ENCODE assay signal across 8 mouse cellular contexts in the genomic region with DNA sequence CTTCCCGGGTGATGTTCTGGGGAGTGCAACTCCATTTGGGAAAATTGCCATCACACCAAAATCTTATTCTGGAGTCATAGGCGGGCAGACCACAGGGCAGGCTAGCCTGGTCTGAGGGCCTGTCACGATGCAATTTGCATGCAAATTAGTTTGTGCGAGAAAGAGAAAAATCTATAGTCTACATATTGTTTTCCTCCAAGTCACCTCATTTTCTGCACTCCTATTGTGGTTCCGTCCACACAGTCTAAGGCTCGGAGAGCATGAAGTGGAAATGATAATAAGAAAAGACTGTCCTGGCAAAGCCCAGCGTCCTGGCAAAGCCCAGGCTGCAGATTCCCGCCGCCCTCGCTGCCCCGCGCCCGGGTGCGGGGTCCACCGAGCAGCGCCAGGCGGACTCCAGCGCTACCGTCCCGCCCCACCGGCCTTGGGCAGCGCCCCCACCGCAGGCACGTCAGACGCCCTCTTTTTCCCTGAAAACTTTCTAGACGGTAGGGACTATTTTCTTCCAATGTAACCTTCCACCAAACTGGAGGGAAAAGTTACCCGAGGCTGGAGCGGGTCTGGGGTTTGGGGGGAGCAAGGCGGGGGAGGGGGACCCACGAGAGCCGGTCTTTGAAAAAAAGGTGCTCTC. TPM values are rescaled to one million over a fixed set of nuclear protein-coding genes. Genes with fewer than 3 reads are reported as not detected.
A peak's percentile ranks its signal among the peaks of the same experiment; 100 is the strongest.
DNase-seq lines count a peak whose midpoint lies in the region; ATAC-seq and TF ChIP-seq lines count a peak whose summit lies in the region.

No protein-coding gene starts in this region.

- H3K36me3 ChIP-seq in erythroblast, embryonic 14.5 days (ENCODE audit: control insufficient read depth), result no peaks in the 10 kb centered on the region
- H3K36me3 ChIP-seq in forebrain, postnatal 0 days (ENCODE audit: insufficient read depth), result no peaks in the 10 kb centered on the region
- H3K36me3 ChIP-seq in hindbrain, embryonic 12.5 days, result no peaks in the 10 kb centered on the region
- no peaks in the 10 kb centered on the region for H3K36me3 ChIP-seq in limb, embryonic 12.5 days
- no peaks in the 10 kb centered on the region for H3K36me3 ChIP-seq in midbrain, embryonic 10.5 days
- no peaks in the 10 kb centered on the region for H3K36me3 ChIP-seq in stomach, embryonic 14.5 days (ENCODE audit: control insufficient read depth, insufficient read depth, low read length)

- peak overlapping the region; percentile 91 for H3K27ac ChIP-seq in forebrain, postnatal 0 days (ENCODE audit: low read depth, low read length)
- H3K27ac ChIP-seq in hindbrain, embryonic 12.5 days, result peak overlapping the region; percentile 90
- peak overlapping the region; percentile 92 for H3K27ac ChIP-seq in limb, embryonic 12.5 days
- peak overlapping the region; percentile 94 for H3K27ac ChIP-seq in midbrain, embryonic 10.5 days (replicated peaks)
- peak overlapping the region; percentile 90; the same call in 1 of the 2 replicates for H3K27ac ChIP-seq in stomach, embryonic 14.5 days (ENCODE audit: low read length)

- WGBS in forebrain, postnatal 0 days, result under 1% methylated on average over 31 of the region's 31 CpGs
- 2% methylated on average over 31 of the region's 31 CpGs for WGBS in hindbrain, embryonic 12.5 days
- WGBS in limb, embryonic 12.5 days, result 3% methylated on average over 31 of the region's 31 CpGs
- WGBS in midbrain, embryonic 10.5 days, result 2% methylated on average over 31 of the region's 31 CpGs
- 2% methylated on average over 31 of the region's 31 CpGs for WGBS in stomach, embryonic 14.5 days

- H3K4me2 ChIP-seq in forebrain, postnatal 0 days (ENCODE audit: low read depth), result peak overlapping the region; percentile 83
- H3K4me2 ChIP-seq in hindbrain, embryonic 12.5 days (replicated peaks), result peak overlapping the region; percentile 64
- H3K4me2 ChIP-seq in limb, embryonic 12.5 days, result peak overlapping the region; percentile 65
- H3K4me2 ChIP-seq in stomach, embryonic 14.5 days (replicated peaks; ENCODE audit: low read depth, low read length), result peak overlapping the region; percentile 64

- H3K9me3 ChIP-seq in erythroblast, embryonic 14.5 days (ENCODE audit: control insufficient read depth, low read length), result no peaks in the 10 kb centered on the region
- H3K9me3 ChIP-seq in forebrain, postnatal 0 days (ENCODE audit: low read length), result no peaks in the 10 kb centered on the region
- 0 out of 2 replicates have a peak, but pooled peaks cover 2% of the 10 kb centered on the region for H3K9me3 ChIP-seq in hindbrain, embryonic 12.5 days (replicated peaks)
- H3K9me3 ChIP-seq in limb, embryonic 12.5 days, result 0 out of 2 replicates have a peak, but pooled peaks cover 6% of the 10 kb centered on the region
- no peaks in the 10 kb centered on the region for H3K9me3 ChIP-seq in midbrain, embryonic 10.5 days (replicated peaks)
- no peaks in the 10 kb centered on the region for H3K9me3 ChIP-seq in stomach, embryonic 14.5 days (ENCODE audit: control insufficient read depth, low read depth, low read length)

- no peak for ATAC-seq in erythroblast, adult 5-6 weeks (replicated peaks; ENCODE audit: low FRiP score, poor library complexity, severe bottlenecking)
- ATAC-seq in forebrain, postnatal 0 days, result peak; percentile 77
- ATAC-seq in hindbrain, embryonic 12.5 days (ENCODE audit: low FRiP score), result peak; percentile 78
- peak; percentile 43 for ATAC-seq in limb, embryonic 12.5 days (ENCODE audit: insufficient number of reproducible peaks, insufficient read depth, low FRiP score, low TSS enrichment, low read depth)
- peak; percentile 56; the same call in 1 of the 2 replicates for ATAC-seq in stomach, embryonic 14.5 days (ENCODE audit: insufficient number of reproducible peaks, insufficient read depth, low FRiP score, low read depth)

- H3K27me3 ChIP-seq in erythroblast, embryonic 14.5 days (ENCODE audit: control insufficient read depth), result peaks cover 21% of the 10 kb centered on the region
- no peaks in the 10 kb centered on the region for H3K27me3 ChIP-seq in forebrain, postnatal 0 days (ENCODE audit: insufficient read depth, low read length)
- no peaks in the 10 kb centered on the region for H3K27me3 ChIP-seq in hindbrain, embryonic 12.5 days
- peaks cover 3% of the 10 kb centered on the region; the same call in 1 of the 2 replicates for H3K27me3 ChIP-seq in limb, embryonic 12.5 days
- H3K27me3 ChIP-seq in midbrain, embryonic 10.5 days (ENCODE audit: low read depth, poor library complexity, severe bottlenecking), result no peaks in the 10 kb centered on the region
- H3K27me3 ChIP-seq in stomach, embryonic 14.5 days (ENCODE audit: control insufficient read depth, insufficient read depth, low read length), result no peaks in the 10 kb centered on the region

- peaks cover 5% of the 10 kb centered on the region for H3K4me1 ChIP-seq in erythroblast, embryonic 14.5 days (ENCODE audit: control insufficient read depth)
- no peaks in the 10 kb centered on the region for H3K4me1 ChIP-seq in forebrain, postnatal 0 days (ENCODE audit: insufficient read depth)
- no peaks in the 10 kb centered on the region for H3K4me1 ChIP-seq in hindbrain, embryonic 12.5 days
- no peaks in the 10 kb centered on the region for H3K4me1 ChIP-seq in limb, embryonic 12.5 days (replicated peaks)
- peaks cover 11% of the 10 kb centered on the region for H3K4me1 ChIP-seq in midbrain, embryonic 10.5 days
- peaks cover 3% of the 10 kb centered on the region; the same call in 1 of the 2 replicates for H3K4me1 ChIP-seq in stomach, embryonic 14.5 days (ENCODE audit: control insufficient read depth, insufficient read depth, low read length)

- peak; percentile 36 to 60 for DNase-seq in cerebellum, adult 18-20 months
- no peak for DNase-seq in forebrain, postnatal 0 days
- peak; percentile 68 for DNase-seq in midbrain, embryonic 10.5 days (ENCODE audit: low spot score)

- peak overlapping the region; percentile 51 for H3K4me3 ChIP-seq in erythroblast, embryonic 14.5 days (replicated peaks)
- H3K4me3 ChIP-seq in forebrain, postnatal 0 days (ENCODE audit: low read depth, low read length), result peak overlapping the region; percentile 61
- H3K4me3 ChIP-seq in hindbrain, embryonic 12.5 days, result peak overlapping the region; percentile 62
- peak overlapping the region; percentile 60 for H3K4me3 ChIP-seq in limb, embryonic 12.5 days (replicated peaks)
- H3K4me3 ChIP-seq in midbrain, embryonic 10.5 days, result peak overlapping the region; percentile 62
- peak overlapping the region; percentile 69 for H3K4me3 ChIP-seq in stomach, embryonic 14.5 days (ENCODE audit: low read depth, low read length)

- TF ChIP-seq CTCF in forebrain, postnatal 0 days (IDR thresholded peaks at IDR 0.05; ENCODE audit: low read depth), result 0 out of 2 replicates have a peak, but pooled peaks have one; percentile 13

- H3K9ac ChIP-seq in forebrain, postnatal 0 days, result peak overlapping the region; percentile 70
- H3K9ac ChIP-seq in hindbrain, embryonic 12.5 days, result peak overlapping the region; percentile 81
- peak overlapping the region; percentile 91 for H3K9ac ChIP-seq in limb, embryonic 12.5 days (replicated peaks)
- peak overlapping the region; percentile 83 for H3K9ac ChIP-seq in stomach, embryonic 14.5 days (replicated peaks; ENCODE audit: low read depth, low read length)

RNA-seq across cellular contexts. Expression of a gene that starts 16.2 kb away (rescaled TPM):
- polyA plus RNA-seq in erythroblast, embryonic 14.5 days (2012), result 1.3 and 1.7 TPM in 2 replicates
- total RNA-seq in erythroblast, adult 5-6 weeks (2015; ENCODE audit: low replicate concordance), result 13.6 and 25.0 TPM in 2 replicates
- 9.7 and 10.0 TPM in 2 replicates for total RNA-seq in erythroblast, adult 5-6 weeks (2017; ENCODE audit: low replicate concordance)
- 36.2 and 48.2 TPM in 2 replicates for total RNA-seq in forebrain, postnatal 0 days (2014; rRNA removed)
- polyA plus RNA-seq in forebrain, postnatal 0 days (2015; fragmentation: Nextera tagmentation; extraction: Ambion mirVana), result 11.2 and 14.0 TPM in 2 replicates
- 23.0 and 24.1 TPM in 2 replicates for polyA plus RNA-seq in hindbrain, embryonic 12.5 days (2016; fragmentation: Nextera tagmentation; extraction: Ambion mirVana)
- 21.0 and 23.0 TPM in 2 replicates for polyA plus RNA-seq in limb, embryonic 12.5 days (2016; fragmentation: Nextera tagmentation; extraction: Ambion mirVana)
- polyA plus RNA-seq in midbrain, embryonic 10.5 days (2016; fragmentation: Nextera tagmentation; extraction: Ambion mirVana), result 17.9 and 21.7 TPM in 2 replicates
- 25.5 TPM in 2 replicates for polyA plus RNA-seq in stomach, embryonic 14.5 days (2014; fragmentation: Nextera tagmentation; extraction: Ambion mirVana)

RNA-seq across cellular contexts. Expression of a gene that starts 34.8 kb away (rescaled TPM):
- polyA plus RNA-seq in erythroblast, embryonic 14.5 days (2012), result 0.02 and 0.04 TPM in 2 replicates
- not detected in 2 replicates for total RNA-seq in erythroblast, adult 5-6 weeks (2015; ENCODE audit: low replicate concordance)
- not detected in 2 replicates for total RNA-seq in erythroblast, adult 5-6 weeks (2017; ENCODE audit: low replicate concordance)
- 6.0 and 7.2 TPM in 2 replicates for total RNA-seq in forebrain, postnatal 0 days (2014; rRNA removed)
- polyA plus RNA-seq in forebrain, postnatal 0 days (2015; fragmentation: Nextera tagmentation; extraction: Ambion mirVana), result 3.3 and 6.0 TPM in 2 replicates
- polyA plus RNA-seq in hindbrain, embryonic 12.5 days (2016; fragmentation: Nextera tagmentation; extraction: Ambion mirVana), result 4.2 and 5.3 TPM in 2 replicates
- 6.2 and 6.8 TPM in 2 replicates for polyA plus RNA-seq in limb, embryonic 12.5 days (2016; fragmentation: Nextera tagmentation; extraction: Ambion mirVana)
- 5.7 and 5.9 TPM in 2 replicates for polyA plus RNA-seq in midbrain, embryonic 10.5 days (2016; fragmentation: Nextera tagmentation; extraction: Ambion mirVana)
- polyA plus RNA-seq in stomach, embryonic 14.5 days (2014; fragmentation: Nextera tagmentation; extraction: Ambion mirVana), result 31.9 and 35.2 TPM in 2 replicates
